10 mouse cellular contexts compared by ENCODE assay signal in genomic region chr1:91038010-91038409, GRCm38 (mm10). TPM values are rescaled to one million over a fixed set of nuclear protein-coding genes. Genes with fewer than 3 reads are reported as not detected.
DNase-seq lines count a peak whose midpoint lies in the region; TF ChIP-seq lines count a peak whose summit lies in the region.
"Had no signal": no experiment of that assay in that cellular context is flagged by ENCODE, and none has a peak within 500 bp of the region (broad histone marks: within the 10 kb centered on the region; RNA-seq: fewer than 3 reads in every experiment).

No protein-coding gene starts in this region.

- 33% methylated on average over 6 of the region's 6 CpGs for WGBS in liver, adult 2 months

- DNase-seq in liver, adult 2 months (ENCODE audit: extremely low read depth, low read depth, low spot score), result peak; percentile 66
- DNase-seq in liver, result no peak
- peak; percentile 42 to 60 for DNase-seq in adrenal gland, postnatal 36 days
- peak; percentile 38 to 64 for DNase-seq in kidney, postnatal 36 days
- peak; percentile 47 to 65 for DNase-seq in thymus, adult 18-20 months
- no peak for DNase-seq in cerebellum, postnatal 14 days
- DNase-seq in ovary, postnatal 36 days (ENCODE audit: low spot score), result no peak
- no peak for DNase-seq in layer of hippocampus, postnatal 10 days (ENCODE audit: low spot score in 2 of 2)

- no peaks in the 10 kb centered on the region for H3K4me1 ChIP-seq in liver, adult 2 months (ENCODE audit: control insufficient read depth, insufficient read depth, low read length)

- H3K27ac ChIP-seq in liver, adult 2 months (replicated peaks; ENCODE audit: insufficient read depth, low read depth, low read length), result no peak overlapping the region
- H3K27ac ChIP-seq: hindbrain, embryonic 15.5 days; neural tube, embryonic 13.5 days had no signal

- no peak overlapping the region for H3K4me3 ChIP-seq in liver, adult 2 months (ENCODE audit: insufficient read depth, low read depth, low read length)
- H3K4me3 ChIP-seq: hindbrain, embryonic 15.5 days; neural tube, embryonic 13.5 days had no signal

- no peak for TF ChIP-seq POLR2A in liver, adult 2 months (IDR thresholded peaks at IDR 0.05; ENCODE audit: extremely low read depth, insufficient read depth, low read length)

- H3K36me3 ChIP-seq in liver, adult 2 months (ENCODE audit: control insufficient read depth, insufficient read depth, low read length), result no peaks in the 10 kb centered on the region
- H3K36me3 ChIP-seq: hindbrain, embryonic 15.5 days; neural tube, embryonic 13.5 days had no signal

- H3K9ac ChIP-seq in liver, adult 2 months (ENCODE audit: low read depth, low read length), result no peak overlapping the region
- H3K9ac ChIP-seq: hindbrain, embryonic 15.5 days; neural tube, embryonic 13.5 days had no signal

- no peaks in the 10 kb centered on the region for H3K27me3 ChIP-seq in liver, adult 2 months (ENCODE audit: control insufficient read depth, insufficient read depth, low read length)
- H3K27me3 ChIP-seq: hindbrain, embryonic 15.5 days; neural tube, embryonic 13.5 days had no signal

- peak; percentile 91 for TF ChIP-seq CTCF in liver, adult 2 months (IDR thresholded peaks at IDR 0.05; ENCODE audit: low read depth, low read length)

- H3K79me2 ChIP-seq in liver, adult 2 months (ENCODE audit: control insufficient read depth, insufficient read depth, low read length), result no peaks in the 10 kb centered on the region

RNA-seq across cellular contexts. Expression of gene Lrrfip1, which starts 39.5 kb away (rescaled TPM):
- total RNA-seq in liver, adult 2 months (2014; rRNA removed), result 20.1 and 22.4 TPM in 2 replicates
- 3.4 and 4.8 TPM in 2 replicates for polyA plus RNA-seq in liver, adult 2 months (2012; rRNA removed)
- total RNA-seq in adrenal gland, postnatal 36 days (2021), result 10 to 100 TPM; 56.6 to 59.1 TPM
- 10 to 100 TPM; 73.9 to 88.3 TPM for total RNA-seq in layer of hippocampus, postnatal 10 days (2021)

Comparison
In these comparisons a context has a peak if more than half of its experiments do, and no peak if none do; other contexts are left out.
1. DNase-seq: peak in liver, adult 2 months (single experiment), adrenal gland, postnatal 36 days (2 of 2), kidney, postnatal 36 days (2 of 2) and thymus, adult 18-20 months (2 of 2); none in liver (single experiment), cerebellum, postnatal 14 days (0 of 2), ovary, postnatal 36 days (single experiment) and layer of hippocampus, postnatal 10 days (0 of 2).